Mouse (Mus musculus) ES-Bruce4 (cell line): ENCODE results near the gene Mindy4b-ps. TPM values are rescaled to one million over a fixed set of nuclear protein-coding genes. Genes with fewer than 3 reads are reported as not detected.

ENCODE experiments used
- H3K27ac ChIP-seq: 2 replicates; pipeline ENCODE4 v1.5.1; 2012; ENCODE audit warnings: low read length, inconsistent platforms; ENCODE audit not compliant: insufficient read depth
- H3K27me3 ChIP-seq: 2 replicates; pipeline ENCODE4 v1.6.1; 2012; ENCODE audit warnings: mild to moderate bottlenecking, low read length, inconsistent platforms; ENCODE audit not compliant: control insufficient read depth, poor library complexity, insufficient read depth, severe bottlenecking
- H3K36me3 ChIP-seq: 2 replicates; pipeline ENCODE4 v1.6.1; 2012; ENCODE audit warnings: inconsistent platforms, mild to moderate bottlenecking, low read length, moderate library complexity; ENCODE audit not compliant: control insufficient read depth, poor library complexity, insufficient read depth, severe bottlenecking
- H3K4me1 ChIP-seq: one replicate; pipeline ENCODE4 v1.8.1; 2011; ENCODE audit warnings: low read length; ENCODE audit not compliant: control insufficient read depth, insufficient read depth
- H3K4me3 ChIP-seq: 2 replicates; pipeline ENCODE4 v1.5.1; 2011; ENCODE audit warnings: low read depth, mild to moderate bottlenecking, low read length
- H3K9ac ChIP-seq: 2 replicates; pipeline ENCODE4 v1.6.1; 2012; ENCODE audit warnings: low read depth, mild to moderate bottlenecking, inconsistent platforms; ENCODE audit not compliant: poor library complexity, severe bottlenecking
- H3K9me3 ChIP-seq: replicated peaks from 2 replicates; pipeline ENCODE4 v1.6.1; 2012; ENCODE audit warnings: mild to moderate bottlenecking, low read length, inconsistent platforms; ENCODE audit not compliant: control insufficient read depth, poor library complexity, insufficient read depth, severe bottlenecking
- CTCF ChIP-seq: IDR thresholded peaks from one replicate; pipeline ENCODE4 v1.8.1; 2011; ENCODE audit warnings: low read depth, low read length
- EP300 ChIP-seq: IDR thresholded peaks from 2 replicates; pipeline ENCODE4 v1.6.1; 2011; ENCODE audit warnings: low read depth, low read length; ENCODE audit not compliant: insufficient read depth
- POLR2A ChIP-seq: IDR thresholded peaks from one replicate; pipeline ENCODE4 v1.8.1; 2011; ENCODE audit warnings: low read length; ENCODE audit not compliant: insufficient read depth
- polyA plus RNA-seq: library from polyadenylated mRNA; stranded (reverse); fragments of >200 nt; gene quantifications from 2 replicates; pipeline ENCODE4 v1.2.4, GENCODE M21; 2011; ENCODE audit warnings: low read depth; ENCODE audit not compliant: missing spikeins, insufficient read depth, insufficient read length

Gene Mindy4b-ps
- polyA plus RNA-seq, 1 experiment, result not detected

DNA sequence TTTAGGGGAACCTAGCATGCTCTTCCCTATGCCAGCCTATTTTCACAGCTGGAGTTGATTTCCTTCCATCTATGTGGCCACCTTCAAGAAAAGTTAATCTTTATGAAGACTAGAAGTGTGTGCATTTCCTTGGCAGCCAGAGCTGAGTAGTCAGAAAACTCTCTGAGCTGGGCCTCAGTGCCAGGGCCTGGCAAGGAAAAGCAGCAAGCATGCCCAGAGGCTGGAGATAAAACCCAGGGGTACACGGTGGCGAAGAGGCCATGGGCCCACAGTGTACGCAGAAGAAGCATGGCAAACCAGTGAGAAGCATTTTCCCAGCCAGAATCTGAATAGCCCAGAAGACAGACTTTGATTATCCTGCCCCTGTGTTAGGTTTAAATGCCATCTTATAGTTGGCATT, 7.9 kb downstream of the Mindy4b-ps start:
- Histone ChIP-seq H3K9me3 (no peaks in the 10 kb centered on the region), H3K4me1 (no peaks in the 10 kb centered on the region), H3K9ac (no peak overlapping the region), H3K36me3 (no peaks in the 10 kb centered on the region), H3K4me3 (no peak overlapping the region), H3K27ac (no peak overlapping the region), H3K27me3 (peaks cover 1% of the 10 kb centered on the region; the same call in 1 of the 2 replicates)
- TF ChIP-seq EP300, result no peak
- TF ChIP-seq CTCF, result no peak
- no peak for TF ChIP-seq POLR2A

DNA sequence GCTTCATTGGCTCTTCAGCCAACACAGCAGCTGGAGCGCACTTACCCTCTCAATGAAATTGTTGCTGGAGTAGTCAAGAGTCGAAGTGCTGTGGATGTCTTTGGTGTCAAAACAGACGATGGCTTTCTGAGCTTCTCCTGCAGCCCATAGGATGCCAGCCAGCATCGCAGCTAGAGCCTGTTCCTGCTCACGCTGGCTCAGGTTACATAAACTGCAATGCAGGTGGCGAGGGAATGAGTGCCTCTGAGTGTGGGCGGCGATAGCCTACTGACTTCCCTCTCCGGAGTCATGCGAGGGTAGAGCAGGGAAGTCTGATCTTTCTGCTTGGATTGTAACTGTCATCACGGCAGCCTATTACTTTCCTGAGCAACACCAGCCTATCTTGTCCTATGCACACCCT, 11.8 kb downstream of the Mindy4b-ps start:
- Histone ChIP-seq H3K4me3 (no peak overlapping the region), H3K4me1 (no peaks in the 10 kb centered on the region), H3K9me3 (no peaks in the 10 kb centered on the region), H3K27ac (no peak overlapping the region), H3K27me3 (peaks cover 1% of the 10 kb centered on the region; the same call in 1 of the 2 replicates), H3K36me3 (no peaks in the 10 kb centered on the region), H3K9ac (no peak overlapping the region)
- TF ChIP-seq POLR2A (no peak), CTCF (no peak), EP300 (no peak)

DNA sequence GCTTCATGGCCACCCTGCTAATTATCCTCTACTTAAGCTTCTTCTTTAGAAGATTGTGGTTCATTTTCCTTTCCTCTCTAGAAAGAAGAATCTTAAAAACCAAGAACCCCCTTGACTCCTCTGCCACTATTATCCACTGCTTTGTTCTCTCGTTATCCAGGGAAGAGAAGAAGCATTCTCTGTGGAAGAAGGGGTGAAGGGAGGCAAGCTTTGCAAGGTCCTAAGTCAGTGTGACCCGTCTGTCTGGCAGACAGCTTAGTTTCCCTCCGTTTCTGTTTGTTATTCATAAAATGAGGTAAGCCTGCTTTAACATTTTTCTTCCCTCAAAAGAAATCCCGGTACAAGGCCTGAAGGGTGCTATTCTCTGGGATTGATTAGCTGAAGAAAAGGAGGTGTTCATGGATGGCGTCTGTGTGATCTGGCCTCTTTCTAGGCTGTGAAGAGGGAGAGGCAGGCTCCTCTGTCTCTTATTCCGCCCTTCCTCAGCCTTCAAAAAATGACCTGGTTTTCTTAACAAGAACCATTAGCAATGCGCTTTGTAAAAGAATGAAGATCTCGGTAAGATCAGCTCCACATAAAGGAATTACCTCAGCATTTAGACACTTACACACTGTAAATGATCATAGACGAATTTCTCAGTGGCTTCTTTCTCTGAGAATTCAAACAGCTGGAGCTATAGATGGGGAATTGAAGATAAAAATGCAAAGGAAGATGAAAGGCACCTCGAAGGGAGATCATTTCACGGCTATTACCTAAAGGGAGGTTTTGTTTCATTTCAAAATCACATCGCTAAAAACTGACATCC, 12.8 kb downstream of the Mindy4b-ps start:
- TF ChIP-seq EP300 (no peak), CTCF (no peak), POLR2A (no peak)
- Histone ChIP-seq H3K4me1 (no peaks in the 10 kb centered on the region), H3K4me3 (no peak overlapping the region), H3K9me3 (no peaks in the 10 kb centered on the region), H3K36me3 (no peaks in the 10 kb centered on the region), H3K9ac (no peak overlapping the region), H3K27me3 (peaks cover 1% of the 10 kb centered on the region; the same call in 1 of the 2 replicates), H3K27ac (no peak overlapping the region)

DNA sequence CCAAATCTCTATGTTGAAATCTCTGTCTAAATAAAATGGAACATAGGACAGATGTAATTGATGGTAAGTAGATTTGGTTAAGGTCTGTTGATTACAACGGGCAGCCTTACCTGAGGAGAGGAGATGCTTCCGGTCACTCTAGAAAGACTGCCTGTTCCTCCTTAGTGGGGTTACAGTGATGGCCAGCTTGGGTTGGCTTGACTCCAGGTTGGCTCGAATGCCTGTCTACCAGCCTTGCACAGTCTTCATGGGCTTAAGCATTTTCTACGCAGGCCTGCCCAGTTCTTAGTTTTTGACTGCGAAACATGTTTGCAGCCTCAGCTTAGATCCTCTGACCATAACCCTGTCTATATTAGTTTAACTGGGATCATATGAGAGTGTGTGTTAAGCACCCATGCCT, 13.5 kb downstream of the Mindy4b-ps start:
- no peaks in the 10 kb centered on the region for H3K9me3 ChIP-seq
- H3K9ac ChIP-seq, result no peak overlapping the region
- no peak overlapping the region for H3K4me3 ChIP-seq
- no peaks in the 10 kb centered on the region for H3K4me1 ChIP-seq
- peaks cover 1% of the 10 kb centered on the region; the same call in 1 of the 2 replicates for H3K27me3 ChIP-seq
- H3K36me3 ChIP-seq, result no peaks in the 10 kb centered on the region
- H3K27ac ChIP-seq, result no peak overlapping the region
- TF ChIP-seq EP300 (no peak), POLR2A (no peak), CTCF (no peak)

DNA sequence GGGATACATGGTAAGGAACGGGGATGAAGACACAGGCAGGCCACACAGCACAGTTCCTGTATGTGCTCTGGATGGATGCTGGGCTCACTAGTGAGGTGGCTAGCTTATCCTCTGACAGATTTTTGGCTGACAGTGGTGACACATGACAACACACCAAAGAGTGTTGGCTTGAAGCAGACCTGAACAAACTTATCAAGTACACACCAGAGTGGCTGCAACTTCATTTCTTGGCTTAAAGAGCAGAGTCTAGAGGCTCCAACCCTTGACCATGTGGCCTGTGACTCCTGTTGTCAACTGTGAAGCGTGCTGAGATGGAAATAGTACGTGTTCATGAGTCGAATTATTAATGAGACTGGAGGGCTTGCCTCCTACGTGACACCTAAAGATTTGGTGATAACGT, 17.4 kb downstream of the Mindy4b-ps start:
- Histone ChIP-seq H3K27me3 (no peaks in the 10 kb centered on the region), H3K9me3 (no peaks in the 10 kb centered on the region), H3K4me3 (no peak overlapping the region), H3K27ac (no peak overlapping the region), H3K36me3 (no peaks in the 10 kb centered on the region), H3K9ac (no peak overlapping the region), H3K4me1 (no peaks in the 10 kb centered on the region)
- TF ChIP-seq EP300 (no peak), CTCF (no peak), POLR2A (no peak)

- Histone ChIP-seq H3K4me3 (no peak overlapping the region), H3K4me1 (no peaks in the 10 kb centered on the region), H3K27me3 (no peaks in the 10 kb centered on the region), H3K27ac (no peak overlapping the region), H3K36me3 (no peaks in the 10 kb centered on the region), H3K9me3 (no peaks in the 10 kb centered on the region), H3K9ac (no peak overlapping the region)
- no peak for TF ChIP-seq EP300
- no peak for TF ChIP-seq POLR2A
- no peak for TF ChIP-seq CTCF
Observed at GRCm38 (mm10) chr3:58798676-58799075, 23.4 kb downstream of the Mindy4b-ps start.
